Mouse (Mus musculus) embryonic facial prominence, embryonic 11.5 days (tissue): ENCODE measurements at regions not wholly inside any gene's neighbourhood (a gene's known extent, or its start where the extent isn't known, plus 50 kb on each side); places are given as distances from the start of the nearest gene placed in this dataset.

Experiments used
- ATAC-seq: fragments of 200-750 bp; cut with Nextera tagmentation; replicated peaks from 2 replicates; pipeline ENCODE4 v1.8.0; 2017; ENCODE audit warnings: low read depth; ENCODE audit not compliant: insufficient number of reproducible peaks, low FRiP score, low TSS enrichment
- DNase-seq: peaks from one replicate; pipeline ENCODE4 v3.0.0-alpha.2; 2015; ENCODE audit warnings: low spot score
- H3K27ac ChIP-seq: fragments of 300-500 bp; sonication (generic); replicated peaks from 2 replicates; pipeline ENCODE4 v1.5.1; 2014; ENCODE audit warnings: mild to moderate bottlenecking, low read depth, low read length, control low read depth
- H3K27me3 ChIP-seq: fragments of 300-500 bp; sonication (generic); 2 replicates; pipeline ENCODE4 v1.6.1; 2014; ENCODE audit warnings: mild to moderate bottlenecking, low read length, moderate library complexity, mixed read lengths; ENCODE audit not compliant: control insufficient read depth, insufficient read depth
- H3K36me3 ChIP-seq: fragments of 300-500 bp; sonication (generic); replicated peaks from 2 replicates; pipeline ENCODE4 v1.6.1; 2014; ENCODE audit warnings: low read depth, mild to moderate bottlenecking, low read length, moderate library complexity, mixed read lengths; ENCODE audit not compliant: control insufficient read depth, insufficient read depth
- H3K4me1 ChIP-seq: fragments of 300-500 bp; sonication (generic); 2 replicates; pipeline ENCODE4 v1.6.1; 2014; ENCODE audit warnings: low read length, mixed read lengths; ENCODE audit not compliant: control insufficient read depth, insufficient read depth
- H3K4me2 ChIP-seq: fragments of 300-500 bp; sonication (generic); 2 replicates; pipeline ENCODE4 v1.6.1; 2014; ENCODE audit warnings: low read depth, mild to moderate bottlenecking, control low read depth, low read length, moderate library complexity
- H3K4me3 ChIP-seq: fragments of 300-500 bp; sonication (generic); 2 replicates; pipeline ENCODE4 v1.5.1; 2014; ENCODE audit warnings: low read depth, low read length, control low read depth
- H3K9ac ChIP-seq: fragments of 300-500 bp; sonication (generic); replicated peaks from 2 replicates; pipeline ENCODE4 v1.6.1; 2014; ENCODE audit warnings: mild to moderate bottlenecking, control low read depth, low read length
- H3K9me3 ChIP-seq: fragments of 300-500 bp; sonication (generic); replicated peaks from 2 replicates; pipeline ENCODE4 v1.6.1; 2016; ENCODE audit warnings: mild to moderate bottlenecking, low read length, inconsistent platforms, mixed read lengths; ENCODE audit not compliant: control insufficient read depth
- WGBS: fragments of 180-500 bp; shearing (Covaris S2); extraction: QIAGEN DNeasy Blood & Tissue Kit; methylation state at CpG from one replicate; pipeline ENCODE4 v1.1.7; 2014; 5-methylcytosine and 5-hydroxymethylcytosine counted together

GRCm38 (mm10) chr4:105961686-105962360 is 172.2 kb downstream of the Gm12728 start:
- no peaks in the 10 kb centered on the region; the same call in 1 of the 2 replicates for H3K4me1 ChIP-seq
- H3K9me3 ChIP-seq, result no peaks in the 10 kb centered on the region
- no peaks in the 10 kb centered on the region for H3K27me3 ChIP-seq
- DNase-seq (peak; percentile 63), ATAC-seq (no peak)
- 0 out of 2 replicates have a peak overlapping the region, but pooled peaks have one; percentile 16 for H3K27ac ChIP-seq
- no peak overlapping the region for H3K4me2 ChIP-seq
- no peak overlapping the region for H3K4me3 ChIP-seq
- H3K9ac ChIP-seq, result no peak overlapping the region
- 34% methylated on average over 8 of the region's 8 CpGs for WGBS
- H3K36me3 ChIP-seq, result no peaks in the 10 kb centered on the region

DNA sequence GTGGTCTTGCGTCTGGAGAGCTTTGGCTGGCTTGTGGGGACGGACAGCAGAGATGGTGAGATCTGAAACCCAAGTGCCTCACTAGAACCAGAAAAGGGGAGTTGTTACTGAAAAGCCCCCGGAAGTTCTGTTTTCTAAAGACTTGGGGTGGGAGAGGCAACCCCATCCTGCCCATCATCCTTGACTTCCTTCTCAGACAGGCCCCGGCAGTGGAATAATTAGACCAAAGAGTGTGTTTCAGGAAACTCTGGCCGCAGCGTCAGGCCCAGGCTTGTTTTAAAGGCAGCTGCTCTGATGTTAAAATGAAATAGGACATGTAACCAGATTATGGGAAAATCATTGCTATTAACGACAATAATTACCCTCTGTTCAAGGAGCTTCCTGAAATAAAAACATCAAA is 172.9 kb downstream of the Gm12728 start:
- WGBS, result 38% methylated on average over 7 of the region's 7 CpGs
- no peak for ATAC-seq
- H3K4me2 ChIP-seq, result no peak overlapping the region

GRCm38 (mm10) chr4:105968324-105968723 is 178.7 kb downstream of the Gm12728 start:
- Histone ChIP-seq H3K36me3 (no peaks in the 10 kb centered on the region), H3K4me3 (no peak overlapping the region), H3K9me3 (no peaks in the 10 kb centered on the region), H3K9ac (no peak overlapping the region), H3K4me1 (peaks cover 4% of the 10 kb centered on the region), H3K4me2 (no peak overlapping the region), H3K27me3 (no peaks in the 10 kb centered on the region), H3K27ac (no peak overlapping the region)
- no peak for ATAC-seq
- 36% methylated on average over 4 of the region's 4 CpGs for WGBS
- DNase-seq, result no peak

More for the DNA sequence above, 172.9 kb downstream of the Gm12728 start:
- Histone ChIP-seq H3K27ac (peak overlapping the region; percentile 16; the same call in 1 of the 2 replicates), H3K27me3 (no peaks in the 10 kb centered on the region), H3K9ac (0 out of 2 replicates have a peak overlapping the region, but pooled peaks have one; percentile 13), H3K4me1 (no peaks in the 10 kb centered on the region; the same call in 1 of the 2 replicates), H3K4me3 (no peak overlapping the region), H3K9me3 (no peaks in the 10 kb centered on the region), H3K36me3 (no peaks in the 10 kb centered on the region)
- peak; percentile 39 for DNase-seq

GRCm38 (mm10) chr4:105969628-105970027 is 180.0 kb downstream of the Gm12728 start:
- H3K4me2 ChIP-seq, result no peak overlapping the region
- H3K27me3 ChIP-seq, result no peaks in the 10 kb centered on the region
- H3K9ac ChIP-seq, result no peak overlapping the region
- ATAC-seq, result no peak
- no peaks in the 10 kb centered on the region for H3K36me3 ChIP-seq
- DNase-seq, result peak; percentile 63
- no peaks in the 10 kb centered on the region for H3K9me3 ChIP-seq
- WGBS, result 7% methylated on average over 2 of the region's 2 CpGs
- H3K4me1 ChIP-seq, result peaks cover 4% of the 10 kb centered on the region
- peak overlapping the region; percentile 67 for H3K27ac ChIP-seq
- no peak overlapping the region for H3K4me3 ChIP-seq

DNA sequence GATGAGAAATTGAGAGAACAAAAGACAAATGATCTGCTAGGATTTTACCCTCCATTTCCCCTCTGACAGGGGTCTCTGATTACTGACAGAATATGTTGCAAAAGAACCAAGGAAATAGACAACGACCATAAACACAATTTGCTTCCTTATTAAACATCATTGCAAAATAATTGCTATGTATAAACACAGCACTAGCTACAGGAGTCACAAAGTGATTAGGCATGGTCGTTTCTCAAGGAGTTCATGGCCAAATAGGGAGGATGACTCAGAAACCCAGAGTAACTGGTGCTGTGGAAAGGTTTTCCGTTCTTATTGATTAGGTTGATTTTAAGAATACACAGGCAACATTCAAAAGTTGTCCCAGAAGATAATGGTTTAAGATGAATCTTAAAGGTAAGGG is 180.4 kb downstream of the Gm12728 start:
- no peak for DNase-seq

DNA sequence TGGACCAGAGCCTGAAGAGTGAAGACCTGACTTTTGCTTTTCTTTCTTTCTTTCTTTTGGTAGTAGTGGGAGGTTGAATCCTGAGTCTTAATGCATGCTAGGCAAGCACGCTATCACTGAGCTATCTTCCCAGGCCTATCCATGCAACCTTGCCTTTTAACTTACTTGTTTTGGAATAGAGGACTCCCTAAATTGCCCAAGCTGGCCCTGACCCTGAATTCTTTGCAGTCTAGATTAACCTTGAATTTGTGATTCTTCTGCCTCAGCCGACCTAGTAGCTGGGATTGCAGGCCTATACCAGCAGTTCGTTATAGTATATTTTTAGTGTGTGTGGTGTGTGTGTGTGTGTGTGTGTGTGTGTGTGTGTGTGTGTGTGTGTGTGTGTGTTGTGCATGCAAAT is 183.1 kb downstream of the Gm12728 start:
- Histone ChIP-seq H3K4me2 (no peak overlapping the region), H3K27ac (no peak overlapping the region), H3K36me3 (no peaks in the 10 kb centered on the region), H3K27me3 (no peaks in the 10 kb centered on the region), H3K9me3 (no peaks in the 10 kb centered on the region), H3K9ac (no peak overlapping the region), H3K4me3 (no peak overlapping the region), H3K4me1 (peaks cover 4% of the 10 kb centered on the region)
- WGBS, result 93% methylated on average over 3 of the region's 3 CpGs
- DNase-seq (no peak), ATAC-seq (no peak)

More for the DNA sequence above, 180.4 kb downstream of the Gm12728 start:
- H3K4me3 ChIP-seq, result no peak overlapping the region
- H3K9me3 ChIP-seq, result no peaks in the 10 kb centered on the region
- H3K36me3 ChIP-seq, result no peaks in the 10 kb centered on the region
- H3K27ac ChIP-seq, result no peak overlapping the region
- no peak overlapping the region for H3K4me2 ChIP-seq
- peaks cover 4% of the 10 kb centered on the region for H3K4me1 ChIP-seq
- 60% methylated on average over 3 of the region's 3 CpGs for WGBS
- H3K9ac ChIP-seq, result no peak overlapping the region
- no peak for ATAC-seq
- H3K27me3 ChIP-seq, result no peaks in the 10 kb centered on the region

- DNase-seq, result no peak
- WGBS, result 68% methylated on average over 6 of the region's 6 CpGs
- no peak for ATAC-seq
Observed at GRCm38 (mm10) chr4:105973769-105974397, 184.2 kb downstream of the Gm12728 start.

DNA sequence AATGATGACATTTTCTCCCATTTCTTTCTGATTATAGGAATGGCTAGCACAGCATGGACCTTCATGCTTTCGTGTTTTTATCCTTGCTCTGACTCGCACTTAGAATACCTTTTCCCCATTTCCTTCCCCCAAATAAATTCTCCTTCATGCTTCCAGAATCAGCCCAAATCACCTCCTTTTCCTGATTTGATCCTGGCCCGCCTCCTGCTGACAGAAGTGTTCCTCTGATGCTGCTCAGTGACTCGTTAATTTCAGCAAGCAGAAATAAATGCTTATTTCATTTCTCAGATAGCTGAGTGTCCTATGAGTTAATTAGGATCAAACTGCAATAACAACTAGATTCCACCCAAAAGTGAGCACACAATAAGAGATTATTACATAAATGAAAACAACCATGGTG is 185.3 kb downstream of the Gm12728 start:
- no peak for ATAC-seq
- no peak overlapping the region for H3K4me2 ChIP-seq
- WGBS, result 85% methylated on average over 4 of the region's 4 CpGs
- H3K9me3 ChIP-seq, result no peaks in the 10 kb centered on the region
- H3K36me3 ChIP-seq, result no peaks in the 10 kb centered on the region
- H3K4me3 ChIP-seq, result no peak overlapping the region
- H3K4me1 ChIP-seq, result no peaks in the 10 kb centered on the region
- DNase-seq, result no peak
- no peak overlapping the region for H3K9ac ChIP-seq
- no peaks in the 10 kb centered on the region for H3K27me3 ChIP-seq
- no peak overlapping the region for H3K27ac ChIP-seq

More at GRCm38 (mm10) chr4:105973769-105974397, 184.2 kb downstream of the Gm12728 start:
- H3K27ac ChIP-seq, result no peak overlapping the region
- no peaks in the 10 kb centered on the region for H3K36me3 ChIP-seq
- no peaks in the 10 kb centered on the region for H3K9me3 ChIP-seq
- no peak overlapping the region for H3K4me3 ChIP-seq
- peaks cover 4% of the 10 kb centered on the region for H3K4me1 ChIP-seq
- H3K4me2 ChIP-seq, result no peak overlapping the region
- no peak overlapping the region for H3K9ac ChIP-seq
- no peaks in the 10 kb centered on the region for H3K27me3 ChIP-seq
